In the genomic region with DNA sequence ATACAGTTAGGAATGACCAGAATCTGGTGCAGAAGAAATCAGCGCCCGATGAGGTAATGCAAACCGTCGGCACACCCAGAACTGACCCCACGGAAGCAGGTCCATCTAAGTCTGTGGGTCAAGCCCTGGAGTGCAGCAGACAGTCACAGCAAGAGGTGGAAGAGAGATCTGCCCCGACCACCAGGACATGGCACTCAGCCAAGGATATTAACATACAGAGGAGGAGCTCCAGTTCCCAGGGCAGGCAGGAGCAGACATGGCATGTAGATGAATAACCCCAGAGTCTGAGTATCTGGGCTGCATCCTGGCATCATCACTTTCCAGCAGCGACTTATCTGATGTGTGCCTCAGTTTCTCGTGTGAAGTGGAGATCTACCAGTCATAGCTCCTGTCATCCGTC, we compare ENCODE assay signal across 11 mouse cellular contexts.
DNase-seq lines count a peak whose midpoint lies in the region; ATAC-seq lines count a peak whose summit lies in the region.
"Had no signal": no experiment of that assay in that cellular context is flagged by ENCODE, and none has a peak within 500 bp of the region (broad histone marks: within the 10 kb centered on the region; RNA-seq: fewer than 3 reads in every experiment).

No protein-coding gene starts in this region.

- H3K9me3 ChIP-seq in heart, embryonic 11.5 days (replicated peaks; ENCODE audit: control insufficient read depth, low read length) = no peaks in the 10 kb centered on the region
- no peaks in the 10 kb centered on the region for H3K9me3 ChIP-seq in kidney, embryonic 14.5 days (ENCODE audit: control insufficient read depth, low read length)
- H3K9me3 ChIP-seq in limb, embryonic 10.5 days (replicated peaks) = no peaks in the 10 kb centered on the region

- WGBS in heart, embryonic 11.5 days (ENCODE audit: insufficient replicate concordance) = 57% methylated on average over 9 of the region's 9 CpGs
- 76% methylated on average over 9 of the region's 9 CpGs for WGBS in kidney, embryonic 14.5 days
- 91% methylated on average over 9 of the region's 9 CpGs for WGBS in limb, embryonic 10.5 days

- H3K36me3 ChIP-seq in heart, embryonic 11.5 days (ENCODE audit: control insufficient read depth, insufficient read depth, low read length) = no peaks in the 10 kb centered on the region
- H3K36me3 ChIP-seq in kidney, embryonic 14.5 days (ENCODE audit: control insufficient read depth, insufficient read depth, low read length) = no peaks in the 10 kb centered on the region
- no peaks in the 10 kb centered on the region for H3K36me3 ChIP-seq in limb, embryonic 10.5 days

- no peak for DNase-seq in heart, adult 8-10 months (ENCODE audit: low spot score)
- DNase-seq in kidney, postnatal 10 days = peak; percentile 15
- peak; percentile 11 for DNase-seq in heart, postnatal 4 days
- DNase-seq in limb, embryonic 10.5 days (ENCODE audit: low spot score) = peak; percentile 19
- DNase-seq in adrenal gland, postnatal 4 days (ENCODE audit: low spot score in 2 of 2) = no peak
- DNase-seq: adrenal gland, adult 2 months; right cerebral cortex, postnatal 14 days; thymus, postnatal 25 days had no signal

- 0 out of 2 replicates have a peak, but pooled peaks have one; percentile 42 for ATAC-seq in heart, embryonic 11.5 days (replicated peaks; ENCODE audit: insufficient number of reproducible peaks, low FRiP score, low TSS enrichment)
- no peak for ATAC-seq in kidney, embryonic 14.5 days (ENCODE audit: low FRiP score, low TSS enrichment)
- ATAC-seq: CD4-positive, CD25-positive, alpha-beta regulatory T cell, adult 4 months had no signal

- no peak overlapping the region for H3K27ac ChIP-seq in heart, embryonic 11.5 days (ENCODE audit: low read depth, low read length)
- H3K27ac ChIP-seq in kidney, embryonic 14.5 days (ENCODE audit: low read depth, low read length) = no peak overlapping the region
- H3K27ac ChIP-seq in limb, embryonic 10.5 days = no peak overlapping the region

- no peak overlapping the region; the same call in 1 of the 2 replicates for H3K4me2 ChIP-seq in heart, embryonic 11.5 days
- no peak overlapping the region for H3K4me2 ChIP-seq in kidney, embryonic 14.5 days (replicated peaks; ENCODE audit: low read depth, low read length)

- no peaks in the 10 kb centered on the region for H3K27me3 ChIP-seq in heart, embryonic 11.5 days (ENCODE audit: control insufficient read depth, insufficient read depth, low read length)
- H3K27me3 ChIP-seq in kidney, embryonic 14.5 days (ENCODE audit: control insufficient read depth, insufficient read depth, low read length) = no peaks in the 10 kb centered on the region
- H3K27me3 ChIP-seq in limb, embryonic 10.5 days (ENCODE audit: low read depth, poor library complexity, severe bottlenecking) = no peaks in the 10 kb centered on the region

- no peak overlapping the region for H3K4me3 ChIP-seq in heart, embryonic 11.5 days (ENCODE audit: low read depth, low read length)
- no peak overlapping the region for H3K4me3 ChIP-seq in kidney, embryonic 14.5 days (ENCODE audit: low read length)
- no peak overlapping the region for H3K4me3 ChIP-seq in limb, embryonic 10.5 days

- peaks cover 25% of the 10 kb centered on the region for H3K4me1 ChIP-seq in heart, embryonic 11.5 days (ENCODE audit: control insufficient read depth, insufficient read depth, low read length)
- H3K4me1 ChIP-seq in kidney, embryonic 14.5 days (ENCODE audit: control insufficient read depth, insufficient read depth, low read length) = no peaks in the 10 kb centered on the region
- no peaks in the 10 kb centered on the region for H3K4me1 ChIP-seq in limb, embryonic 10.5 days

- no peak overlapping the region for H3K9ac ChIP-seq in heart, embryonic 11.5 days (ENCODE audit: low read depth, low read length)
- no peak overlapping the region for H3K9ac ChIP-seq in kidney, embryonic 14.5 days (ENCODE audit: low read depth, low read length)

Comparison
In these comparisons a context has a peak if more than half of its experiments do, and no peak if none do; other contexts are left out.
1. DNase-seq: peak in kidney, postnatal 10 days (single experiment), heart, postnatal 4 days (single experiment) and limb, embryonic 10.5 days (single experiment); none in heart, adult 8-10 months (single experiment) and adrenal gland, postnatal 4 days (0 of 2).